Mouse (Mus musculus): Measurements from ENCODE around the gene Rras.

The Rras gene

GRCm38 (mm10) chr7:45067190-45067999 is 49.6 kb downstream of the Rras start:
- no peaks in the 10 kb centered on the region for H3K27me3 ChIP-seq (ENCODE audit: control insufficient read depth, insufficient read depth, low read length, poor library complexity, severe bottlenecking)
- no peak for DNase-seq (ENCODE audit: low read depth, low spot score)
- H3K36me3 ChIP-seq (ENCODE audit: control insufficient read depth, insufficient read depth, low read length, poor library complexity, severe bottlenecking), result no peaks in the 10 kb centered on the region

DNA sequence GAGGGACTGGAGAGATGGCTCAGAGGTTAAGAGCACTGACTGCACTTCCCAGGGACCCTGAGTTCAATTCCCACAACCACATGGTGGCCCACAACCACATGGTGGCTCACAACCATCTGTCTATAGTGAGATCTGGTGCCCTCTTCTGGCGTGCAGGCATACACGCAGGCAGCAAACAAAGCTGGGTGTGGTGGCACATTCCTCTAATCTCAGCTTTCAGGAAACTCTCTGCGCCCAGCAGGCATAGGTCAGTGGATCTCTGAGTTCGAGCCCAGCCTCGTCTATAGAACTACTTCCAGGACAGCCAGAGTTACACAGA is 50.2 kb downstream of the Rras start:
- Histone ChIP-seq H3K27me3 (ENCODE audit: control insufficient read depth, insufficient read depth, low read length, poor library complexity, severe bottlenecking) (no peaks in the 10 kb centered on the region), H3K36me3 (ENCODE audit: control insufficient read depth, insufficient read depth, low read length, poor library complexity, severe bottlenecking) (no peaks in the 10 kb centered on the region)
- peak; percentile 73 for DNase-seq (ENCODE audit: low read depth, low spot score)

DNA sequence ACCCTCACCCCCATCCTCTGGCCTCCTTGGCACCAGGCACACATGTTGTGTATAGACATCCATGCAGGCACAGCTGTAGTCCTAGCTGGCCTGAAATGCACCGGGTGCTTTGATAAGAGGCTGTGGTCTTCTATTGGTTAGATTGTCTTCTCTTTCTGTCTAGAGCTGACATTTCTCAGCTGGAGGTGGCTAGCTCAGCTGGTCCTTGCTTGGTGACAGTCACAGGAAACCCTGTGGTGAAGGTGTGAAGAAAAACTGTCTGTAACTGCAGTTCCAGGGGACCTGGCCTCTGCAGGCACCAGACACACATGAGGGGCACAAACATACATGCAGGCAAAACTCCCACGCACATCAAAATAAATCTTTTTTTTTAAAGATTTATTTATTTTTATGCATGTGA is 51.9 kb downstream of the Rras start:
- Histone ChIP-seq H3K27me3 (ENCODE audit: control insufficient read depth, insufficient read depth, low read length, poor library complexity, severe bottlenecking) (no peaks in the 10 kb centered on the region), H3K36me3 (ENCODE audit: control insufficient read depth, insufficient read depth, low read length, poor library complexity, severe bottlenecking) (no peaks in the 10 kb centered on the region; the same call in 1 of the 2 replicates)
- no peak for DNase-seq (ENCODE audit: low read depth, low spot score)

All from splenic B cell, adult 2 months (primary cell).